Mouse (Mus musculus) neural tube, embryonic 12.5 days (tissue): ENCODE results near the gene Mrpl24. TPM values are rescaled to one million over a fixed set of nuclear protein-coding genes. Genes with fewer than 3 reads are reported as not detected.
"Not testable (repeated sequence)": the region's sequence is repeated elsewhere in the genome, so short reads cannot be mapped to it uniquely, and the experiment has no call there.

Source experiments
- ATAC-seq: fragments of 200-750 bp; cut with Nextera tagmentation; 2 replicates; pipeline ENCODE4 v1.8.0; 2017; ENCODE audit warnings: low read depth, mild to moderate bottlenecking, moderate TSS enrichment, moderate library complexity; ENCODE audit not compliant: low FRiP score
- H3K27ac ChIP-seq: fragments of 300-500 bp; sonication (generic); 2 replicates; pipeline ENCODE4 v1.5.1; 2016
- H3K27me3 ChIP-seq: fragments of 300-500 bp; sonication (generic); replicated peaks from 2 replicates; pipeline ENCODE4 v1.6.1; 2016; ENCODE audit warnings: mild to moderate bottlenecking
- H3K36me3 ChIP-seq: fragments of 300-500 bp; sonication (generic); 2 replicates; pipeline ENCODE4 v1.6.1; 2016; ENCODE audit warnings: mild to moderate bottlenecking
- H3K4me1 ChIP-seq: fragments of 300-500 bp; sonication (generic); 2 replicates; pipeline ENCODE4 v1.6.1; 2016
- H3K4me2 ChIP-seq: fragments of 300-500 bp; sonication (generic); replicated peaks from 2 replicates; pipeline ENCODE4 v1.6.1; 2016; ENCODE audit warnings: mild to moderate bottlenecking
- H3K4me3 ChIP-seq: fragments of 300-500 bp; sonication (generic); 2 replicates; pipeline ENCODE4 v1.5.1; 2016
- H3K9ac ChIP-seq: fragments of 300-500 bp; sonication (generic); 2 replicates; pipeline ENCODE4 v1.6.1; 2016; ENCODE audit warnings: mild to moderate bottlenecking
- H3K9me3 ChIP-seq: fragments of 300-500 bp; sonication (generic); 2 replicates; pipeline ENCODE4 v1.6.1; 2016; ENCODE audit warnings: mild to moderate bottlenecking
- WGBS: fragments of 180-500 bp; shearing (Covaris S2); methylation state at CpG from one replicate; pipeline ENCODE4 v1.1.7; 2016; 5-methylcytosine and 5-hydroxymethylcytosine counted together
- polyA plus RNA-seq: library from polyadenylated mRNA; unstranded; fragments of >200 nt; fragmentation: Nextera tagmentation; extraction: Ambion mirVana; gene quantifications from 2 replicates; pipeline ENCODE4 v1.2.1, GENCODE M21; 2016

The Mrpl24 gene
- 78.4 and 81.7 TPM in 2 replicates for polyA plus RNA-seq

DNA sequence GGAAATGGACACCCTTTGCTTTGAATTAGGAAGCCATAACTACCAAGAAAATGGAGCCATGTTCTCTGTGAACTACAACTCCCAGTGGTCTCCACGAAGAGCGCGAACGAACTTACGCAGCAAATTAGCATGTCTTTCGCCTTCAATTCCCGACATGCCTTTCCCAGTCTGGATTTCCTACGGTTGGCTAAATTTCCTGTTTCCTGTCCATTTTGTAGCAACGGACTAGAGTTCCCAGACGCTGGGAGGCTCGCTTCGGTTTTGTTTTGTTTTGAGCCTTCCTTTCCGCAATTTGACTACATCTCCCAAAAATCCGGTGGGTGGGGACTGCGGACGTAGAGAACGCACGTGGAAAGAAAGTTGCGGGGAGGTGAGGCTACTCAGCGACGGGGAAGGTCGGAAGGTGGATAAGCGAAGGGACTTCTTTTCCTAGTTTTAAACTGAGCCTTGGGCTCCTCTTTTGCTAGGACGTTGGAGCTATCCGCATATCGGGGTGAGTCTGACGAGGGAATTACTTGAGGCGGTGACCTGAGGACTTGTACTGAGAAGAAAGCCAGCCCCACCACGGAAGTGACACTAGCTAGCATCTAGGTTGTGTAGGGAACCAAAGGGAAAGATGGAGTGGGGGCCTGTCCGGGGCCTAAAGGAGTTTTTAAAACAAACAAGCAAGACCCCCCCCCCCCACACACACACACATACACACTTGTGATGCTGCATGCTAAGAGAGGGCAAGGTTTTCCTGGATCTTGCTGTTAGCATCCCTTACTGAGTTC lies at the start of gene Mrpl24:
Gene Mrpl24 (plus strand): TSS at position 171 of the 773 bp plus-strand sequence.
- ATAC-seq = peak; percentile 80
- Histone ChIP-seq H3K4me1 (peaks cover 6% of the 10 kb centered on the region; the same call in 1 of the 2 replicates), H3K4me2 (peak within 1 kb of the TSS; percentile 88), H3K36me3 (peaks cover 51% of the 10 kb centered on the region), H3K4me3 (peak within 1 kb of the TSS; percentile 66), H3K27ac (peak within 1 kb of the TSS; percentile 48), H3K9ac (peak within 1 kb of the TSS; percentile 64), H3K9me3 (no peaks in the 10 kb centered on the region), H3K27me3 (no peaks in the 10 kb centered on the region)
- under 1% methylated on average over 30 of the region's 30 CpGs for WGBS

DNA sequence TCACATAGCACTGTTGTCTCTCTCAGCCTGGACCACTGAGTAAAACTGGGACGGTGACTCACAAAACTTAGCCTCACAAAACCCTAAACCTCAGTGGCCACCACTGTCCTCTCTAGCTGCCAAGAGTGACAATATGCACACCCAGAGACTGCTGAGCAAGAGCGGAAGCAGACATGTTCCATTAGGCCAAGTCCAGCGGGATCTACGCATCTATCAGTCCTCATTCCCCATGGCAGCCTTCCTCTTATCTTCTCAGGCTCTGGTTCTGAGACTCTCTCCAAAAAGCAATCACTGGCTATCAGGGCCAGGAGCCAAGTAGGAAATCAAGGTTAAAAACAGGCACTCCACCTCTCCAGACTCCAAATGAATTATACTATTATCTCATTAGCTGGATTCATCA lies 41.6 kb upstream of the Mrpl24 start:
- Histone ChIP-seq H3K4me3 (no peak overlapping the region), H3K4me2 (no peak overlapping the region), H3K9me3 (no peaks in the 10 kb centered on the region), H3K27ac (no peak overlapping the region), H3K36me3 (peaks cover 16% of the 10 kb centered on the region), H3K27me3 (no peaks in the 10 kb centered on the region), H3K9ac (no peak overlapping the region), H3K4me1 (no peaks in the 10 kb centered on the region)
- ATAC-seq = no peak
- 94% methylated on average over 4 of the region's 4 CpGs for WGBS

- Histone ChIP-seq H3K4me2 (peak overlapping the region; percentile 95), H3K9ac (peak overlapping the region; percentile 95), H3K36me3 (peaks cover 10% of the 10 kb centered on the region), H3K27ac (no peak overlapping the region), H3K4me1 (peaks cover 17% of the 10 kb centered on the region), H3K4me3 (peak overlapping the region; percentile 100), H3K9me3 (peaks cover 4% of the 10 kb centered on the region; the same call in 1 of the 2 replicates), H3K27me3 (no peaks in the 10 kb centered on the region)
- ATAC-seq = no peak
- 7% methylated on average over 3 of the region's 3 CpGs for WGBS
Measured at GRCm38 (mm10) chr3:87884291-87884690, 35.0 kb upstream of the Mrpl24 start.

DNA sequence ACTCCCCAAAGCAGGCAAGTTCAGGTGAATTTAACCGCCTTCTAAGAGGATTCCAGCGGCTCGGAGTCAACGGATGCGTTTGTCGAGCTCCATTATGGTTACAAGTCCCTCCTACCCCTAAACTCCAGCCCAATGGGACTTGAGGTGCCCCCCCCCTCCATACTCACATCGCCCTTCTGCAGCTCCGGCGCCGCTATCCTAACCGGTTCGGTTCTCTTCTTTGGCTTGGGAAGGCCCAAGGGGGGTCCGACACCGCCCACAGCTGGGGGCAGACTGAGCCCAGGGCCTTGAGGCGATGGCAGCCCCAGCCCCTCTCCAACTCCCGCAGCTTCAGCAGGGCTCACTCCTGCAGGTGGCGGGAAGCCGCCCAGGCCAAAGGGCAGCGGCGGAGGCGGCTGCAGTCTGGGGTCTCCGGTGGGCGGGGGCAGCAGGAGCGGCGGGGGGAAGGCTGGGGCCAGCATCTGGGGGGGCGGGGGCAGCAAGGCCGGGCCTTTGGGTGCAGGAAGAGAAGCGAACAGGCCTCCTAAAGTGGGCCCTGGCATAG lies 34.5 kb upstream of the Mrpl24 start:
- WGBS = under 1% methylated on average over 28 of the region's 28 CpGs
- peak overlapping the region; percentile 95 for H3K4me2 ChIP-seq
- H3K36me3 ChIP-seq = peaks cover 9% of the 10 kb centered on the region
- H3K4me3 ChIP-seq = peak overlapping the region; percentile 100
- H3K9ac ChIP-seq = peak overlapping the region; percentile 95
- peaks cover 17% of the 10 kb centered on the region for H3K4me1 ChIP-seq
- peak; percentile 11 for ATAC-seq
- peak overlapping the region; percentile 62; the same call in 1 of the 2 replicates for H3K27ac ChIP-seq
- peaks cover 4% of the 10 kb centered on the region; the same call in 1 of the 2 replicates for H3K9me3 ChIP-seq
- no peaks in the 10 kb centered on the region for H3K27me3 ChIP-seq

DNA sequence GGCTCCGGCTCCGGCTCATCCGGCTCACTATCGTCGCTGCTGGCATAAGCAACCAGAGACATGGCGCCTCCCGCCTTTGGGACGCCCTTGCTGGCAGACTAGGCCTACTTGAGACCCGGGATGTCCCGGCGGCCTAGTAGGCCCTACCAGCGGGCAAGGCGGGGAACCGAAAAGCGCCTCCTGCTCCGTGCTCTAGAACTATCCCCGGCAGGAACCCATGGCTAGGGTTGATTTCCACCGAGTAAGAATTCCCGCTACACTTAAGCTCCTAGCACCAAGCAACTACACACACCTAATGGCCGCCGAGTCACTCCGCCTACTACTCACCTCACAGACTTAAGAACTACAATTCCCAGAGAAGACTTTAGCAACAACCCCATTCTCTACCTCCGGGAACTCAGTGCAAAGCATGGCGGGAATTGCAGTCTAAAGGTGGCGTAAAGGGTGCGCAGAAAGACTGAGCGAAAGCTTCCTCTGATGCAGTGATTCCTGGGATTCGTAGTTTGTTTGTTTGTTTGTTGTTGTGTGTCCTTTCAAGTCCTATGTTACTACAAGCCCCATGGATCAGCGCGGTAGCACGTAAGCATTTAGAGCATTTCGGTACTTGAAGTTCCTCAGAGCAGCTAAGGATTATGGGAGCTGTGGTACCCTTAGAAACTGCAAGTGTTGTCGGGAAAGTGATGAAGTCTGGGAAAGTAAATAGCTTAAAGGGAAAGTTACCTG lies 33.9 kb upstream of the Mrpl24 start, which contains the start of gene Prcc:
Gene Prcc (minus strand): TSS at position 328 of the 723 bp plus-strand sequence.
- H3K4me3 ChIP-seq = peak within 1 kb of the TSS; percentile 100
- H3K9ac ChIP-seq = peak within 1 kb of the TSS; percentile 95
- peaks cover 4% of the 10 kb centered on the region for H3K36me3 ChIP-seq
- peak within 1 kb of the TSS; percentile 62; the same call in 1 of the 2 replicates for H3K27ac ChIP-seq
- peak; percentile 99 for ATAC-seq
- no peaks in the 10 kb centered on the region for H3K27me3 ChIP-seq
- H3K9me3 ChIP-seq = peaks cover 4% of the 10 kb centered on the region; the same call in 1 of the 2 replicates
- under 1% methylated on average over 33 of the region's 33 CpGs for WGBS
- peak within 1 kb of the TSS; percentile 95 for H3K4me2 ChIP-seq
- peaks cover 17% of the 10 kb centered on the region for H3K4me1 ChIP-seq

DNA sequence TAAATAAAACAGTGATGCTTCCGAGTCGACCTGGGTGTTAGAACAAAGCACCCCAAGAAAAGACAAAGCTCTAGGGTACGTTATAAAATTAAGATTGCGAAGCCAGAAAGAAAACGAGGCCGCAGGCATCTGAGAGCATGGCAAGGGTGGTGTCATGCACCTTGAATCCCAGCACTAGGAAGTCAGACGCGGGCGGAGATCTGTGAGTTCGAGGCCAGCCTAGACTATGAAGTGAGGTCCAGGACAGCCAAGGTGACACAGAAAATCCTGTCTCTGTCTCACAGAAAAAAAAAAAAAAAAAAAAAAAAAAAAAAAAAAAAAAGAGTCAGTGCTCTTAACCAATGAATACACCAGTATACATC lies 33.3 kb upstream of the Mrpl24 start:
- no peaks in the 10 kb centered on the region for H3K36me3 ChIP-seq
- ATAC-seq = peak; percentile 41
- no peak overlapping the region for H3K9ac ChIP-seq
- peaks cover 4% of the 10 kb centered on the region; the same call in 1 of the 2 replicates for H3K9me3 ChIP-seq
- H3K4me3 ChIP-seq = peak overlapping the region; percentile 100
- H3K4me2 ChIP-seq = peak overlapping the region; percentile 47
- no peaks in the 10 kb centered on the region for H3K27me3 ChIP-seq
- H3K4me1 ChIP-seq = peaks cover 17% of the 10 kb centered on the region
- 18% methylated on average over 10 of the region's 10 CpGs for WGBS
- no peak overlapping the region for H3K27ac ChIP-seq

GRCm38 (mm10) chr3:87886416-87886815 lies 32.9 kb upstream of the Mrpl24 start:
- H3K36me3 ChIP-seq = no peaks in the 10 kb centered on the region
- no peak overlapping the region for H3K9ac ChIP-seq
- peaks cover 17% of the 10 kb centered on the region for H3K4me1 ChIP-seq
- 87% methylated on average over 6 of the region's 6 CpGs for WGBS
- peaks cover 4% of the 10 kb centered on the region; the same call in 1 of the 2 replicates for H3K9me3 ChIP-seq
- no peak overlapping the region for H3K4me3 ChIP-seq
- H3K27ac ChIP-seq = no peak overlapping the region
- H3K4me2 ChIP-seq = peak overlapping the region; percentile 47
- no peaks in the 10 kb centered on the region for H3K27me3 ChIP-seq
- 0 out of 2 replicates have a peak, but pooled peaks have one; percentile 1 for ATAC-seq

GRCm38 (mm10) chr3:87887400-87887799 lies 31.9 kb upstream of the Mrpl24 start:
- not testable (repeated sequence) for H3K27me3 ChIP-seq, H3K4me3 ChIP-seq, H3K36me3 ChIP-seq, H3K9ac ChIP-seq, ATAC-seq, H3K9me3 ChIP-seq, H3K4me2 ChIP-seq, H3K27ac ChIP-seq
- peaks cover 17% of the 10 kb centered on the region for H3K4me1 ChIP-seq
- WGBS = 89% methylated on average over 4 of the region's 4 CpGs

DNA sequence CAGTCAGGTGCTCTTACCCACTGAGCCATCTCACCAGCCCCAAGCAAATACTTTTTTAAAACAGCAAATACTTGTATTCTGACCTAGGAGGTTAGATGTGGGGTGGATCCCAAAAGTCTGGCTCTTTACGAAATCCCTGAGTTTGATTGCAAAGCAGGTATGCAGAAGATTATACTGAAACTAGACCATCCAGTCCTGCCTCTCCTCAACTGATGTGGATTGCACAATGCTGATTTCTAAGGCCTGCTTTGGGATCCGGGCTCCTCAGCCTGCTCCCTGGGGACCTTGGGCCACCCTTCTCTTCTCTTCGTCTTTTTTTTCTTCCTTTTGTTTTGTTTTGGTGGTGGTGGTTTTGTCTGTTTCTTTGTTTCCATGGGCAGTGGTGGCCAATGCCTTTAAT lies 27.8 kb upstream of the Mrpl24 start:
- ATAC-seq = no peak
- Histone ChIP-seq H3K4me2 (no peak overlapping the region), H3K36me3 (no peaks in the 10 kb centered on the region), H3K9ac (no peak overlapping the region), H3K9me3 (peaks cover 4% of the 10 kb centered on the region; the same call in 1 of the 2 replicates), H3K27ac (no peak overlapping the region), H3K4me1 (no peaks in the 10 kb centered on the region), H3K4me3 (no peak overlapping the region), H3K27me3 (no peaks in the 10 kb centered on the region)
- 67% methylated on average over 3 of the region's 3 CpGs for WGBS

GRCm38 (mm10) chr3:87893367-87893905 lies 25.9 kb upstream of the Mrpl24 start:
- no peaks in the 10 kb centered on the region for H3K36me3 ChIP-seq
- no peak overlapping the region for H3K9ac ChIP-seq
- no peak overlapping the region for H3K4me2 ChIP-seq
- no peaks in the 10 kb centered on the region for H3K4me1 ChIP-seq
- H3K9me3 ChIP-seq = no peaks in the 10 kb centered on the region
- no peaks in the 10 kb centered on the region for H3K27me3 ChIP-seq
- 82% methylated on average over 3 of the region's 3 CpGs for WGBS
- no peak for ATAC-seq
- H3K4me3 ChIP-seq = no peak overlapping the region
- no peak overlapping the region for H3K27ac ChIP-seq

GRCm38 (mm10) chr3:87899266-87899665 lies 20.0 kb upstream of the Mrpl24 start:
- no peak overlapping the region for H3K4me2 ChIP-seq
- no peaks in the 10 kb centered on the region for H3K27me3 ChIP-seq
- H3K9ac ChIP-seq = no peak overlapping the region
- no peaks in the 10 kb centered on the region for H3K36me3 ChIP-seq
- no peak overlapping the region for H3K4me3 ChIP-seq
- 78% methylated on average over 3 of the region's 3 CpGs for WGBS
- H3K9me3 ChIP-seq = no peaks in the 10 kb centered on the region
- no peak for ATAC-seq
- H3K27ac ChIP-seq = no peak overlapping the region
- H3K4me1 ChIP-seq = no peaks in the 10 kb centered on the region

DNA sequence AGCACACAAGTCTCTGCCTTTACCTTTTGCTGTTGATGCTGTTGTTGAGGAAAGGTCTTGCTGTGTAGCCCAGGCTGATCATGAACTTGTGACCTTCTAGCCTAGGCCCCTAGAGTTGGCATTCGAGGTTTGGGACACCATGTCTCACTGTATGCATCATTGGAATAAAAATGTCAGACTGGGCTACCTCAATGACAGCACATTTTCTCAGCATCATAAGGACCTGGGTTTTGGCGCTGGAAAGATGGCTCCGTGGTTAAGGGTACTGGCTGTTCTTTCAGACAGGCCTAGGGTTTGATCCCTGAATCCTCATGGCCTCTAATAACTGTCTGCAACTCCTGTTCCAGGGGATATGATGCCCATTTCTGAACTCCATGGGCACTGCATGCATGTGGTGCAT lies 19.5 kb upstream of the Mrpl24 start:
- no peak for ATAC-seq
- H3K4me2 ChIP-seq = no peak overlapping the region
- no peaks in the 10 kb centered on the region for H3K36me3 ChIP-seq
- no peaks in the 10 kb centered on the region for H3K4me1 ChIP-seq
- H3K27ac ChIP-seq = no peak overlapping the region
- WGBS = 81% methylated on average over 3 of the region's 3 CpGs
- H3K9ac ChIP-seq = no peak overlapping the region
- no peaks in the 10 kb centered on the region for H3K9me3 ChIP-seq
- H3K27me3 ChIP-seq = no peaks in the 10 kb centered on the region
- no peak overlapping the region for H3K4me3 ChIP-seq
